Mouse (Mus musculus) ovary, postnatal 10 days (tissue): ENCODE measurements around the gene Ociad2.
"Not testable (repeated sequence)": the region's sequence is repeated elsewhere in the genome, so short reads cannot be mapped to it uniquely, and the experiment has no call there.

ENCODE experiments used
- DNase-seq: peaks from one replicate; pipeline ENCODE4 v3.0.0; 2022; ENCODE audit warnings: low spot score

Ociad2 gene

GRCm38 (mm10) chr5:73353519-73353918 is 12.7 kb upstream of the Ociad2 start:
- no peak for DNase-seq

GRCm38 (mm10) chr5:73351796-73352195 is 11.0 kb upstream of the Ociad2 start:
- no peak for DNase-seq

GRCm38 (mm10) chr5:73349514-73349913 is 8.7 kb upstream of the Ociad2 start:
- DNase-seq = no peak

- no peak for DNase-seq
These were observed 4.4 kb upstream of the Ociad2 start for GRCm38 (mm10) chr5:73345254-73345653.

GRCm38 (mm10) chr5:73344310-73344709 is 3.5 kb upstream of the Ociad2 start:
- no peak for DNase-seq

GRCm38 (mm10) chr5:73342701-73343355 is 2.0 kb upstream of the Ociad2 start:
- DNase-seq = no peak

- DNase-seq = no peak
These were observed 777 bp downstream of the Ociad2 start for GRCm38 (mm10) chr5:73339779-73340722.

GRCm38 (mm10) chr5:73338832-73339163 is 2.0 kb downstream of the Ociad2 start:
- no peak for DNase-seq

GRCm38 (mm10) chr5:73337961-73338831 is 2.6 kb downstream of the Ociad2 start:
- no peak for DNase-seq

- no peak for DNase-seq
These were observed 4.4 kb downstream of the Ociad2 start for GRCm38 (mm10) chr5:73336448-73336847.

- DNase-seq = no peak
These were observed 9.8 kb downstream of the Ociad2 start for GRCm38 (mm10) chr5:73331002-73331401.

- DNase-seq = no peak
These were observed 16.2 kb downstream of the Ociad2 start for GRCm38 (mm10) chr5:73324526-73325170.

GRCm38 (mm10) chr5:73323602-73324001 is 17.2 kb downstream of the Ociad2 start:
- DNase-seq = no peak

GRCm38 (mm10) chr5:73322684-73323083 is 18.1 kb downstream of the Ociad2 start:
- not testable (repeated sequence) for DNase-seq

- DNase-seq = no peak
These were observed 21.5 kb downstream of the Ociad2 start for GRCm38 (mm10) chr5:73319306-73319705.

- no peak for DNase-seq
These were observed 26.2 kb downstream of the Ociad2 start for GRCm38 (mm10) chr5:73314654-73315053.

- DNase-seq = no peak
These were observed 27.2 kb downstream of the Ociad2 start for GRCm38 (mm10) chr5:73313591-73313990.

GRCm38 (mm10) chr5:73311458-73311857 is 29.4 kb downstream of the Ociad2 start:
- DNase-seq = no peak

GRCm38 (mm10) chr5:73310401-73310800 is 30.4 kb downstream of the Ociad2 start:
- no peak for DNase-seq

- DNase-seq = no peak
These were observed 31.3 kb downstream of the Ociad2 start for GRCm38 (mm10) chr5:73309496-73309895.

- DNase-seq = no peak
These were observed 33.5 kb downstream of the Ociad2 start for GRCm38 (mm10) chr5:73307297-73307696.

GRCm38 (mm10) chr5:73306486-73306885 is 34.3 kb downstream of the Ociad2 start:
- no peak for DNase-seq
